Mouse (Mus musculus): ENCODE results near the gene Acsm1.

The Acsm1 gene

DNA sequence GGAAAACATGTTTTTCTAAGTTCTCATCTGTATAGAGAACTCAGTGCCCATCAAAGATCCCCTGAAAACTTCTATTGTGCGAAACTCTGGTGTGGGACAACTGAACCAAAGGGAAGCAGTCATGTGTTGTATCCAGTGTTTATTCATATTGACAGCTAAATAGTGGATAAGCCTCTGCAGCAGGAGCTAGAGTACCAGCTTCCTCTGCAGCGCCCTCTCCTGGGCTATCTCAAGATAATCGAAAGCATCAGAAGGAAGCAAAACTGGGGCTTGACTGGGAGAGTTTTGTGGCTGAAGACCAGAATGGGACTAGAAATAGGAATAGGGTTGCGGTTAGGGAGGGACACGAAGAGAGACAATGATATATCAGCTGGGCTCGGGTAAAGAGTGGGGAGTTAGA lies 64.1 kb downstream of the Acsm1 start:
- DNase-seq (ENCODE audit: low read depth), result peak; percentile 1

GRCm38 (mm10) chr7:119673465-119673864 lies 66.6 kb downstream of the Acsm1 start:
- DNase-seq (ENCODE audit: low read depth), result peak; percentile 11

DNA sequence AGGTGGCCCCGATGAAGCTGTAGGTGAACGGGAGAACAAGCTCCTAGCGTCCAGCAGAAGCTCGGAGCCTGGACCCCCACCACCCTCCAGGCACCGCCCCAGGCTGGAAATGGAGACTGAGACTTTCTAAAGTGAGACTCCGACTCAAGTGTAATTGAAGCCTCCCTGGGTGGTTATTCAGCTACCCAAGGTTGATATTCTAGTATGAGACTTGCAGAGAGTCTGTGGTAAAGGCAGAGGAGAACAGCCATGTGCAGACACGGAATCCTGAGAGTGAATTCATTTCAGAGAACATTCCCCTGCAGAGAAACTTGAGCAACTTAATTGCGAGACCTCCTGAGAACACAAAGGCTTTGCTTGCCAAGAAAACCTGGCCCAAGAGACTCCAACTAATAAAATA lies 73.3 kb downstream of the Acsm1 start:
- no peak for DNase-seq (ENCODE audit: low read depth)

DNA sequence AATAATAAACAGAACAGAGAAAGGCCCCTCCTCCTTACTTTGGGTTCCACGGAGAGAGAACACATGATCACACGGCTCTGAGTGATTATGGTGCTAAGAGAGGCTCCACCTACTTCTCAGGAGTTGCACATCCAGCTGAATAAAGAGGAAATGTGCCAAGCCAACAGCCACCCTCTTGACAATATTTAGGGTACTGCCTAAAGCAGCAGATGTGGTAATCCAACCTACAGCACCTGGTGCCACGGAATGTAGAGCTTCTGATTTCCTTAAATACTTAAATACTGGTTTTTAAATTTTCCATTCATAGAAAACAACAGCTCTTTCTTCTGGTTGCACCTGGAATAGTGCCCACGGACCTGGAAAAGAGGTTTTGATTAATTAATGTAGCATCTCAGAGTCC lies 75.9 kb downstream of the Acsm1 start:
- DNase-seq (ENCODE audit: low read depth), result no peak

DNA sequence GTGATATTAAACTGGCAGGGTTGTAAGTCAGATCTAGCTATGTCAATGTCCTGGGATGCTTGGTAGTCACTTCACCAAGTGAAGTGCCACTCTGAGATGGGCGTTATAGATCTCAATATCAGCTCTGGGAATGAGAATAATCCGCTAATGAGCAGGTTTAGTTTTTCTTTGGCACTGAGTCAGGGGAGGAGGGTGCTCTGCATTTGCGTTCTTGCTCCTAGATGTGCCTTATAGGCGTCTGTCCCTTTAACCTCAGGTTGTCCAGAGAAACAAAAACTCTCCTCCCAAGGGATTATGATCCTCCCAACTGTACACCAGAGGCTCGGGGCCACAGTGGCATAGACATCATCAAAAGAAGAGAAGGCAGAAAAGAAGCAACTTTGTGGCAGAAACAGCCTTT lies 82.9 kb downstream of the Acsm1 start, which contains the start of gene Acsm4:
Gene Acsm4 (plus strand): TSS at position 301 of the 400 bp plus-strand sequence.
- DNase-seq (ENCODE audit: low read depth), result no peak

- no peak for DNase-seq (ENCODE audit: low read depth)
These were observed 85.5 kb downstream of the Acsm1 start for GRCm38 (mm10) chr7:119692302-119692701.

DNA sequence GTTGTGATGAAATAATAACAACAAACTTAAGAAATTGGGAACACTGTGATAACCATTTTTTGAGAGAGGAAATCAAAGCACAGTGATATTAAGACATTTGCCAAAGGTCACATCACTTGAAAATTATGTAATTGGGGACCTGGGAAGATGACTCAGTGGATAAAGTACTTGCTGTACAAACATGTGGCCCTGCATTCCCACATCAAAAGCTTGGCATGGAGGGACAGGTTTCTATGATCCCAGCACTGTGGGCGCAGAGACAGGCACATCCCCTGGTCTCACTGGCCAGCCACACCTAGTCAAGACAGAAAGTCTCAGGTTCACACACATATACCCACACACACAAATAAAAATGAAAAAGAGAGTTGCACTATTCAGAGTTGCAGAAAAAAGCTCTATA lies 88.1 kb downstream of the Acsm1 start:
- no peak for DNase-seq (ENCODE audit: low read depth)

Measured in c-Kit-positive CD71-positive TER-119-negative erythroid progenitor cells, embryonic 14.5 days (primary cell).